Mouse (Mus musculus) lung, postnatal 0 days (tissue): ENCODE results near the gene Dapk1.

Source experiments
- CTCF ChIP-seq: IDR thresholded peaks from 2 replicates; pipeline ENCODE4 v1.5.1; 2016; ENCODE audit warnings: antibody characterized with exemption, mild to moderate bottlenecking
- EP300 ChIP-seq: IDR thresholded peaks from 2 replicates; pipeline ENCODE4 v1.6.1; 2016; ENCODE audit warnings: antibody characterized with exemption, mild to moderate bottlenecking, control low read depth

DNA sequence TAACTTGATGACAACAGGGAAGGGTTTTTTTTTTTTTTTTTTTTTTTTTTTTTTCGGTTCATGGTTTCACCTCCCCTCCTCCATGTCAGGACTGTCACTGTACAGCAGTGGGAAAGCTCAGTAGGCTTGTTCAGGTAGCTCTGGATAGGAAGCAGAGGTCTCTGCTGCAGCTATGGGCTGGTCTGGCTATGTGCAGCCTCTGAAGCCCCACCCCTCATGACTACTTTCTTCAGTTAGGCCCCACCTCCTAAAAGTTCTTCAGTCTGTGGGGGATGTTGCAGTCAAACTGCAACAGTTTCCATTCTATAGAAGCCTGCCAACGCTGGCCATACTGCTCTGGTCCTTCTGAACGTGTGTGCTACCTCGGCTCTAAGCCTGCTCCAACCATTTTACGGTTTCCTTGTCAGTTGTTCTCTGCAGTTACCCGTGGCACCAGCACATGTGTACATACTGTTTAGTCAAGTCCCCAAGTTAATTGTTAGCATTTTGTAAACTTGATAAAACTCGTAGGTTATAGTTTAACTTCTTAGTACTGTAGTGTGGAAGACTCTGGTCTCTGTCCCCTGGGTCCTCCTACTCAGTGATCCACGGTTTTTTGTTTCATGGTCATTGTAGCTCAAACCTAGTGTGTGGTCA is 6.8 kb downstream of the Dapk1 start:
- TF ChIP-seq CTCF (no peak), EP300 (no peak)
